Mouse (Mus musculus): ENCODE data around the gene Gfi1. TPM values are rescaled to one million over a fixed set of nuclear protein-coding genes. Genes with fewer than 3 reads are reported as not detected.
A peak's percentile ranks its signal among the peaks of the same experiment; 100 is the strongest.

The Gfi1 gene
- polyA plus RNA-seq, 1 experiment, result 0.73 TPM

GRCm38 (mm10) chr5:107749229-107749916, 23.5 kb upstream of the Gfi1 start:
- DNase-seq, result no peak
- peaks cover 11% of the 10 kb centered on the region for H3K4me1 ChIP-seq (ENCODE audit: control insufficient read depth, insufficient read depth, low read length)
- TF ChIP-seq CTCF (IDR thresholded peaks at IDR 0.05; ENCODE audit: insufficient read depth, low read length) (no peak), POLR2A (IDR thresholded peaks at IDR 0.05; ENCODE audit: borderline replicate concordance, extremely low read depth, low read depth, low read length) (no peak)
- 25% methylated on average over 9 of the region's 9 CpGs for WGBS
- no peak overlapping the region for H3K4me3 ChIP-seq (replicated peaks; ENCODE audit: extremely low read depth, low read depth, low read length)

GRCm38 (mm10) chr5:107739023-107739422, 13.2 kb upstream of the Gfi1 start:
- TF ChIP-seq CTCF (IDR thresholded peaks at IDR 0.05; ENCODE audit: insufficient read depth, low read length), result no peak
- TF ChIP-seq POLR2A (IDR thresholded peaks at IDR 0.05; ENCODE audit: borderline replicate concordance, extremely low read depth, low read depth, low read length), result no peak
- DNase-seq, result no peak

GRCm38 (mm10) chr5:107738296-107738695, 12.5 kb upstream of the Gfi1 start:
- no peak for DNase-seq
- H3K4me3 ChIP-seq (replicated peaks; ENCODE audit: extremely low read depth, low read depth, low read length), result no peak overlapping the region
- WGBS, result 79% methylated on average over 3 of the region's 3 CpGs
- no peaks in the 10 kb centered on the region for H3K4me1 ChIP-seq (ENCODE audit: control insufficient read depth, insufficient read depth, low read length)
- TF ChIP-seq CTCF (IDR thresholded peaks at IDR 0.05; ENCODE audit: insufficient read depth, low read length), result no peak
- no peak for TF ChIP-seq POLR2A (IDR thresholded peaks at IDR 0.05; ENCODE audit: borderline replicate concordance, extremely low read depth, low read depth, low read length)

More at GRCm38 (mm10) chr5:107739023-107739422, 13.2 kb upstream of the Gfi1 start:
- no peak overlapping the region for H3K4me3 ChIP-seq (replicated peaks; ENCODE audit: extremely low read depth, low read depth, low read length)
- H3K4me1 ChIP-seq (ENCODE audit: control insufficient read depth, insufficient read depth, low read length), result no peaks in the 10 kb centered on the region
- 81% methylated on average over 5 of the region's 5 CpGs for WGBS

GRCm38 (mm10) chr5:107736171-107736570, 10.3 kb upstream of the Gfi1 start:
- DNase-seq, result no peak
- TF ChIP-seq POLR2A (IDR thresholded peaks at IDR 0.05; ENCODE audit: borderline replicate concordance, extremely low read depth, low read depth, low read length) (no peak), CTCF (IDR thresholded peaks at IDR 0.05; ENCODE audit: insufficient read depth, low read length) (no peak)
- no peak overlapping the region for H3K4me3 ChIP-seq (replicated peaks; ENCODE audit: extremely low read depth, low read depth, low read length)
- no peaks in the 10 kb centered on the region for H3K4me1 ChIP-seq (ENCODE audit: control insufficient read depth, insufficient read depth, low read length)
- WGBS, result 71% methylated on average over 5 of the region's 5 CpGs

- no peaks in the 10 kb centered on the region for H3K4me1 ChIP-seq (ENCODE audit: control insufficient read depth, insufficient read depth, low read length)
- H3K4me3 ChIP-seq (replicated peaks; ENCODE audit: extremely low read depth, low read depth, low read length), result no peak overlapping the region
- DNase-seq, result no peak
- TF ChIP-seq CTCF (IDR thresholded peaks at IDR 0.05; ENCODE audit: insufficient read depth, low read length) (no peak), POLR2A (IDR thresholded peaks at IDR 0.05; ENCODE audit: borderline replicate concordance, extremely low read depth, low read depth, low read length) (no peak)
- 46% methylated on average over 2 of the region's 2 CpGs for WGBS
Observed at GRCm38 (mm10) chr5:107731844-107732243, 6.0 kb upstream of the Gfi1 start.

GRCm38 (mm10) chr5:107731408-107731807, 5.6 kb upstream of the Gfi1 start:
- TF ChIP-seq CTCF (IDR thresholded peaks at IDR 0.05; ENCODE audit: insufficient read depth, low read length), result no peak
- TF ChIP-seq POLR2A (IDR thresholded peaks at IDR 0.05; ENCODE audit: borderline replicate concordance, extremely low read depth, low read depth, low read length), result no peak
- Histone ChIP-seq H3K4me1 (ENCODE audit: control insufficient read depth, insufficient read depth, low read length) (no peaks in the 10 kb centered on the region; the same call in 1 of the 2 replicates), H3K4me3 (replicated peaks; ENCODE audit: extremely low read depth, low read depth, low read length) (no peak overlapping the region)
- DNase-seq, result no peak
- 41% methylated on average over 3 of the region's 3 CpGs for WGBS

GRCm38 (mm10) chr5:107727007-107727402, 1.2 kb upstream of the Gfi1 start:
- no peak for TF ChIP-seq POLR2A (IDR thresholded peaks at IDR 0.05; ENCODE audit: borderline replicate concordance, extremely low read depth, low read depth, low read length)
- no peak for TF ChIP-seq CTCF (IDR thresholded peaks at IDR 0.05; ENCODE audit: insufficient read depth, low read length)
- WGBS, result 27% methylated on average over 12 of the region's 12 CpGs
- Histone ChIP-seq H3K4me3 (replicated peaks; ENCODE audit: extremely low read depth, low read depth, low read length) (no peak overlapping the region), H3K4me1 (ENCODE audit: control insufficient read depth, insufficient read depth, low read length) (peaks cover 24% of the 10 kb centered on the region)
- DNase-seq, result no peak

- DNase-seq, result peak; percentile 18
- H3K4me3 ChIP-seq (replicated peaks; ENCODE audit: extremely low read depth, low read depth, low read length), result peak overlapping the region; percentile 24
- peaks cover 27% of the 10 kb centered on the region for H3K4me1 ChIP-seq (ENCODE audit: control insufficient read depth, insufficient read depth, low read length)
- no peak for TF ChIP-seq CTCF (IDR thresholded peaks at IDR 0.05; ENCODE audit: insufficient read depth, low read length)
- no peak for TF ChIP-seq POLR2A (IDR thresholded peaks at IDR 0.05; ENCODE audit: borderline replicate concordance, extremely low read depth, low read depth, low read length)
- 1% methylated on average over 57 of the region's 57 CpGs for WGBS
Observed at GRCm38 (mm10) chr5:107726281-107727006, 608 bp upstream of the Gfi1 start.

- WGBS, result 2% methylated on average over 52 of the region's 52 CpGs
- peaks cover 30% of the 10 kb centered on the region for H3K4me1 ChIP-seq (ENCODE audit: control insufficient read depth, insufficient read depth, low read length)
- H3K4me3 ChIP-seq (replicated peaks; ENCODE audit: extremely low read depth, low read depth, low read length), result peak overlapping the region; percentile 20
- DNase-seq, result peak; percentile 17
- TF ChIP-seq CTCF (IDR thresholded peaks at IDR 0.05; ENCODE audit: insufficient read depth, low read length) (no peak), POLR2A (IDR thresholded peaks at IDR 0.05; ENCODE audit: borderline replicate concordance, extremely low read depth, low read depth, low read length) (no peak)
Observed at GRCm38 (mm10) chr5:107724661-107725434, 988 bp downstream of the Gfi1 start.
